Mouse (Mus musculus) cortical plate, adult 2 months (tissue): ENCODE data around the gene Stum.

Experiments
- CTCF ChIP-seq: fragments of 200-500 bp; IDR thresholded peaks from 2 replicates; pipeline ENCODE4 v1.5.1; 2011; ENCODE audit warnings: mild to moderate bottlenecking, control low read depth, low read length; ENCODE audit not compliant: insufficient read depth; ENCODE audit errors: extremely low read depth
- POLR2A ChIP-seq: fragments of 200-500 bp; IDR thresholded peaks from 2 replicates; pipeline ENCODE4 v1.6.1; 2011; ENCODE audit warnings: mild to moderate bottlenecking, low read length, control low read depth; ENCODE audit not compliant: insufficient read depth; ENCODE audit errors: extremely low read depth

DNA sequence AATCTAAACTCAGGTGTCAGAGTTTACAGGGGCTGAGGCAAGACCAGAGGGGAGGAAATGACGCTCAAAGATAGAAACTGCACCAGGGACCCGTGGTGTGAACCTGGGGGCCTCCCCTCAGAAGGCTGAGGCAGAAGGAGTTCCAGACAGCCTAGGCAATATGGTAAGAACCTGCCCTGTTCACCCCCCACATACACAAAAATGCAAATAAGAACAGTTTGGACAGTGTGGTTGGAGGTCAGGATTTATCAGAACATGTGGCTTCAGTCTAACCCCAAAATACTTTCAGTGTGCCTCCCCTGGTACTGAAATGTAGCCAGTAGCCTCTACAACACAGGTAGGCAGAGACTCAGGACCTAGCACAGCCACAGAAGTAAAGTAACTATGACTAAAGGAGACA, 30.8 kb upstream of the Stum start:
- TF ChIP-seq POLR2A: no peak
- TF ChIP-seq CTCF: no peak
